Mouse (Mus musculus): ENCODE results near the gene Mapkapk2. TPM values are rescaled to one million over a fixed set of nuclear protein-coding genes. Genes with fewer than 3 reads are reported as not detected.

Mapkapk2 gene
- polyA plus RNA-seq, 1 experiment from 2014 or later, result 57.5 TPM

DNA sequence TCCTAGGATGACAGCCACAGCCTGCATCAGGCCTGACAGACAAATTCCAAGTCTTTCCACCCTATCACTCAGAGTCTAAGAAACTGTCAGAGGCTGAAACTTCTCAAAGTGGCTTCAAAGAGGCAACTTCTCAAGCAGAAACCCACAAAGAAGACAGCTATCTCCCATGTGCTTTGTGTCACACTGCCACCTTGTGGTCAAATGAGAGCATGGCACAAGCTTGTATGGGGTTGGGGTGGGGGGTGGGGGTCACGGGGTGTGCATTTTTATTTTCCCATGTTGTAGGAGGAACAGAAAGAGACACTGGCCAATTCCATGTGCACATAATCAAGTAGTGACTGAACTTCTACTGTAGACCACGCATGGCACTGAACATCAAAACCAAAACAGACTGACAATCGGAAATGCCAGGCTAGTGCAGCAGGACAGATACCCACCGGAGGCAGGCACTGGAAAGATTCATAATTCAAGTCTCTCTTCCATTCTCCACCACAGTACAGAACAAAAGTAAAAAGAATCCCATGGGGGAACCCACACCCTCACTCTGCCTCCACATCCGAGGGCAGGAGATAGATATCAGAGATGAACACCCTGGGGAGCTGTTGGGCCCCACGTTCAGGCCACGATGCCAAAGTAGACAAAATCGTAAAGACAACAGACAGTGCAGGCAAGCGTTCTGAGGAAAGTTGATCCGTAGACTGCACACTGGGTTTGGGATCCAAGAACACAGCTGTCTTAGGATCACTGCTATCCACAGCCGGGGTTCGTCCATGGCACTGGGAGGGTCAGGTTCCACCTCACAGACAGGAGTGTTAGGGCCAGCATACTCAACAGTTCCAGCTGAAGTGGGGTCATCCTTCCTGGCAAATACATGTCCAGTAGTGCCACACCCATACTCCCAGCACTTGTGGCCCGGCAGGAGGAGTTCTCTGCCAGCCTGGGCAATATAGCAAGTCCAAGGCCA lies 37.1 kb downstream of the Mapkapk2 start:
- H3K4me2 ChIP-seq, result no peak overlapping the region
- H3K9ac ChIP-seq, result 0 out of 2 replicates have a peak overlapping the region, but pooled peaks have one; percentile 6
- H3K9me3 ChIP-seq (replicated peaks), result no peaks in the 10 kb centered on the region
- 46% methylated on average over 13 of the region's 13 CpGs for WGBS
- H3K36me3 ChIP-seq, result peaks cover 26% of the 10 kb centered on the region
- H3K4me3 ChIP-seq, result no peak overlapping the region
- ATAC-seq (replicated peaks; ENCODE audit: insufficient number of reproducible peaks, insufficient read depth, low FRiP score, low read depth), result no peak
- no peaks in the 10 kb centered on the region for H3K27me3 ChIP-seq
- peaks cover 73% of the 10 kb centered on the region for H3K4me1 ChIP-seq (replicated peaks)
- H3K27ac ChIP-seq, result peak overlapping the region; percentile 87

GRCm38 (mm10) chr1:131059841-131060240 lies 37.8 kb downstream of the Mapkapk2 start:
- Histone ChIP-seq H3K4me2 (no peak overlapping the region), H3K9me3 (replicated peaks) (no peaks in the 10 kb centered on the region), H3K4me1 (replicated peaks) (peaks cover 70% of the 10 kb centered on the region), H3K27ac (peak overlapping the region; percentile 5; the same call in 1 of the 2 replicates), H3K36me3 (peaks cover 34% of the 10 kb centered on the region), H3K27me3 (no peaks in the 10 kb centered on the region), H3K9ac (0 out of 2 replicates have a peak overlapping the region, but pooled peaks have one; percentile 0), H3K4me3 (no peak overlapping the region)
- WGBS, result 53% methylated on average over 5 of the region's 5 CpGs
- ATAC-seq (replicated peaks; ENCODE audit: insufficient number of reproducible peaks, insufficient read depth, low FRiP score, low read depth), result no peak

- Histone ChIP-seq H3K9me3 (replicated peaks) (no peaks in the 10 kb centered on the region), H3K9ac (peak overlapping the region; percentile 10; the same call in 1 of the 2 replicates), H3K27me3 (no peaks in the 10 kb centered on the region), H3K36me3 (peaks cover 38% of the 10 kb centered on the region), H3K4me1 (replicated peaks) (peaks cover 65% of the 10 kb centered on the region), H3K4me3 (no peak overlapping the region), H3K4me2 (no peak overlapping the region), H3K27ac (0 out of 2 replicates have a peak overlapping the region, but pooled peaks have one; percentile 2)
- 33% methylated on average over 1 of the region's 1 CpGs for WGBS
- ATAC-seq (replicated peaks; ENCODE audit: insufficient number of reproducible peaks, insufficient read depth, low FRiP score, low read depth), result no peak
Observed at GRCm38 (mm10) chr1:131059411-131059810, 38.2 kb downstream of the Mapkapk2 start.

- no peak overlapping the region for H3K4me3 ChIP-seq
- no peak overlapping the region for H3K9ac ChIP-seq
- H3K4me2 ChIP-seq, result no peak overlapping the region
- no peak overlapping the region for H3K27ac ChIP-seq
- H3K36me3 ChIP-seq, result peaks cover 45% of the 10 kb centered on the region
- 40% methylated on average over 7 of the region's 7 CpGs for WGBS
- H3K4me1 ChIP-seq (replicated peaks), result peaks cover 55% of the 10 kb centered on the region
- ATAC-seq (replicated peaks; ENCODE audit: insufficient number of reproducible peaks, insufficient read depth, low FRiP score, low read depth), result no peak
- no peaks in the 10 kb centered on the region for H3K27me3 ChIP-seq
- no peaks in the 10 kb centered on the region for H3K9me3 ChIP-seq (replicated peaks)
Observed at GRCm38 (mm10) chr1:131058431-131058830, 39.2 kb downstream of the Mapkapk2 start.

DNA sequence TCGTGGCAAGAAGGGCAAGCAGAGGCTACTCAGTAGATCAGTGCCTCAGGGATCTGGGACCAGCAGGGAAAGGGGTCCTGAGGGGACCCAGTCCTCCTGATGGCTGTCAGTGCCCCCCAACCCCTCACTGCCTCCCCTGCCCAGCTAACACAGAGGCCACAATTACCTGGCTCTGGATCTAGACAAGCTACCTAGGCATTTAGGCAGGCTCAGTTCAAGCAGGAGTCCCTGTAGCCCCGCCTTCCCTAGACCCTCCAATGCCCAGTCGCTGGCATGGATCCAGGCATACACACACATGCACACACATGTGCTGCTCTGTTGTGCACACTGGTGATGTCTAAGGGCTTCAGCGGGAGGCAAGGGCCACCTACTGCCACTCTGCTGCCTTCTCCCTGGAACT lies 43.4 kb downstream of the Mapkapk2 start:
- H3K27me3 ChIP-seq, result no peaks in the 10 kb centered on the region
- H3K27ac ChIP-seq, result no peak overlapping the region
- H3K9ac ChIP-seq, result no peak overlapping the region
- no peak overlapping the region for H3K4me3 ChIP-seq
- no peak for ATAC-seq (replicated peaks; ENCODE audit: insufficient number of reproducible peaks, insufficient read depth, low FRiP score, low read depth)
- peaks cover 55% of the 10 kb centered on the region for H3K36me3 ChIP-seq
- no peaks in the 10 kb centered on the region for H3K9me3 ChIP-seq (replicated peaks)
- H3K4me1 ChIP-seq (replicated peaks), result peaks cover 20% of the 10 kb centered on the region
- 85% methylated on average over 4 of the region's 4 CpGs for WGBS
- H3K4me2 ChIP-seq, result no peak overlapping the region

- H3K9me3 ChIP-seq (replicated peaks), result no peaks in the 10 kb centered on the region
- no peak overlapping the region for H3K27ac ChIP-seq
- no peak overlapping the region for H3K4me2 ChIP-seq
- H3K9ac ChIP-seq, result no peak overlapping the region
- no peak for ATAC-seq (replicated peaks; ENCODE audit: insufficient number of reproducible peaks, insufficient read depth, low FRiP score, low read depth)
- H3K36me3 ChIP-seq, result peaks cover 55% of the 10 kb centered on the region
- H3K4me1 ChIP-seq (replicated peaks), result peaks cover 14% of the 10 kb centered on the region
- H3K27me3 ChIP-seq, result no peaks in the 10 kb centered on the region
- WGBS, result 67% methylated on average over 4 of the region's 4 CpGs
- H3K4me3 ChIP-seq, result no peak overlapping the region
Observed at GRCm38 (mm10) chr1:131053656-131054055, 44.0 kb downstream of the Mapkapk2 start.

GRCm38 (mm10) chr1:131053239-131053638 lies 44.4 kb downstream of the Mapkapk2 start:
- no peak overlapping the region for H3K4me2 ChIP-seq
- WGBS, result 9% methylated on average over 8 of the region's 8 CpGs
- peak; percentile 51; the same call in 1 of the 2 replicates for ATAC-seq (replicated peaks; ENCODE audit: insufficient number of reproducible peaks, insufficient read depth, low FRiP score, low read depth)
- H3K9ac ChIP-seq, result no peak overlapping the region
- no peak overlapping the region for H3K4me3 ChIP-seq
- 0 out of 2 replicates have a peak overlapping the region, but pooled peaks have one; percentile 13 for H3K27ac ChIP-seq
- no peaks in the 10 kb centered on the region for H3K27me3 ChIP-seq
- peaks cover 10% of the 10 kb centered on the region for H3K4me1 ChIP-seq (replicated peaks)
- H3K36me3 ChIP-seq, result peaks cover 55% of the 10 kb centered on the region
- no peaks in the 10 kb centered on the region for H3K9me3 ChIP-seq (replicated peaks)

- H3K36me3 ChIP-seq, result peaks cover 34% of the 10 kb centered on the region
- H3K27me3 ChIP-seq, result no peaks in the 10 kb centered on the region
- H3K27ac ChIP-seq, result no peak overlapping the region
- no peak overlapping the region for H3K4me3 ChIP-seq
- H3K9ac ChIP-seq, result no peak overlapping the region
- no peaks in the 10 kb centered on the region for H3K9me3 ChIP-seq (replicated peaks)
- H3K4me1 ChIP-seq (replicated peaks), result peaks cover 10% of the 10 kb centered on the region
- 45% methylated on average over 7 of the region's 7 CpGs for WGBS
- no peak for ATAC-seq (replicated peaks; ENCODE audit: insufficient number of reproducible peaks, insufficient read depth, low FRiP score, low read depth)
- no peak overlapping the region for H3K4me2 ChIP-seq
Observed at GRCm38 (mm10) chr1:131051073-131051472, 46.6 kb downstream of the Mapkapk2 start.

DNA sequence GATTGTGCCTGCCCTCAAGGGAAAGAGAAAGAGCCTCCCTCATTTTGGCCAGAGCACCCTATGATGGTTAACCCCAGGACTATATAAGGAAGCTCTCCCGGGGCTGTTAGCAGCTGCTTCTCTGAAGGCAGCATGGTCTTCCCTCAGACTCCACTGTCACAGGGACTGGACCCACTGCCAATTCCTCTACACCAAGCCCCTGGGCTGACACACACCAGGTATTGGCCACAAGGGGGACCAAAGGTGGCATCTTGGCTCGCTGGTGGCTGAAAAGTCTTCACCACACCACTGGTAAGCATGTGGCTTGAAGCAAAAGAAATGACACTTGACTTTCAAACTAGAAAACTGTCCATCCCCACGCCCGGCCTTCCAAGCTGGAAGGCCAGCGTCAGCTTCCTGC lies 47.0 kb downstream of the Mapkapk2 start:
- H3K4me1 ChIP-seq (replicated peaks), result peaks cover 14% of the 10 kb centered on the region
- no peak overlapping the region for H3K4me3 ChIP-seq
- H3K27ac ChIP-seq, result no peak overlapping the region
- 84% methylated on average over 5 of the region's 5 CpGs for WGBS
- no peak overlapping the region for H3K4me2 ChIP-seq
- no peak for ATAC-seq (replicated peaks; ENCODE audit: insufficient number of reproducible peaks, insufficient read depth, low FRiP score, low read depth)
- H3K27me3 ChIP-seq, result no peaks in the 10 kb centered on the region
- H3K9me3 ChIP-seq (replicated peaks), result no peaks in the 10 kb centered on the region
- peaks cover 29% of the 10 kb centered on the region for H3K36me3 ChIP-seq
- H3K9ac ChIP-seq, result no peak overlapping the region

GRCm38 (mm10) chr1:131050011-131050410 lies 47.6 kb downstream of the Mapkapk2 start:
- Histone ChIP-seq H3K9me3 (replicated peaks) (no peaks in the 10 kb centered on the region), H3K4me1 (replicated peaks) (peaks cover 14% of the 10 kb centered on the region), H3K27ac (no peak overlapping the region), H3K4me3 (no peak overlapping the region), H3K4me2 (no peak overlapping the region), H3K9ac (no peak overlapping the region), H3K36me3 (peaks cover 23% of the 10 kb centered on the region), H3K27me3 (no peaks in the 10 kb centered on the region)
- no peak for ATAC-seq (replicated peaks; ENCODE audit: insufficient number of reproducible peaks, insufficient read depth, low FRiP score, low read depth)
- 87% methylated on average over 5 of the region's 5 CpGs for WGBS

DNA sequence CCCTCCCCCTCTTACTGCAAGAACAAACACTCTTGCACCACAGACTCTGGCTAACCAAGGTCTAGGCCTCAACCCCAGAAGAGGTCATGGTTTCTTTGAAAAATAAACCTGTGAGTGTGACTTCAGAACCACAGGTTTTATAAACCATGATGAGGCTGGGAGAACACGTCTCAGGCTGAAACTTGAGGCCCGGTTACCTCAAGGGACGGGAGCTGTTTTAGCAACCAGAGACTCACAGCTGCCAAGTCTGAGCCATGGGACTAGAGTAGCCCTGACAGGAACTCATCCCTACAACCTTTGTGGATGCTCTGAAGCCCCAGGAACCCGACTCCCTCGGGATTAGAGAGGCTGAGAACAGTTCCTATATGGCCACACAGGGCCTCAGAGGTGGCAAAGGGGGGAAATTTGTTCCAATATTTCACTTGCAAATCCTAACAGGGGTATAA lies 48.2 kb downstream of the Mapkapk2 start:
- no peak overlapping the region for H3K4me3 ChIP-seq
- H3K36me3 ChIP-seq, result peaks cover 17% of the 10 kb centered on the region
- H3K4me1 ChIP-seq (replicated peaks), result peaks cover 14% of the 10 kb centered on the region
- H3K27ac ChIP-seq, result no peak overlapping the region
- H3K27me3 ChIP-seq, result no peaks in the 10 kb centered on the region
- H3K9me3 ChIP-seq (replicated peaks), result no peaks in the 10 kb centered on the region
- no peak overlapping the region for H3K9ac ChIP-seq
- ATAC-seq (replicated peaks; ENCODE audit: insufficient number of reproducible peaks, insufficient read depth, low FRiP score, low read depth), result no peak
- WGBS, result 79% methylated on average over 5 of the region's 5 CpGs
- no peak overlapping the region for H3K4me2 ChIP-seq

Measured in heart, embryonic 15.5 days (tissue).